Mouse (Mus musculus) kidney, postnatal 0 days (tissue): Measurements from ENCODE around the gene Rrnad1. TPM values are rescaled to one million over a fixed set of nuclear protein-coding genes. Genes with fewer than 3 reads are reported as not detected.
A peak's percentile ranks its signal among the peaks of the same experiment; 100 is the strongest.
"Not testable (repeated sequence)": the region's sequence is repeated elsewhere in the genome, so short reads cannot be mapped to it uniquely, and the experiment has no call there.

Source experiments
- ATAC-seq: fragments of 200-750 bp; cut with Nextera tagmentation; replicated peaks from 2 replicates; pipeline ENCODE4 v1.8.0; 2017; ENCODE audit warnings: low read depth, moderate number of reproducible peaks, moderate TSS enrichment, moderate library complexity; ENCODE audit not compliant: low FRiP score
- DNase-seq: peaks from one replicate; pipeline ENCODE4 v3.0.0-alpha.2; 2016; ENCODE audit warnings: low spot score
- H3K27ac ChIP-seq: fragments of 300-500 bp; sonication (generic); 2 replicates; pipeline ENCODE4 v1.5.1; 2014; ENCODE audit warnings: mild to moderate bottlenecking
- H3K27me3 ChIP-seq: fragments of 300-500 bp; sonication (generic); 2 replicates; pipeline ENCODE4 v1.6.1; 2014; ENCODE audit warnings: low read length, mixed read lengths; ENCODE audit not compliant: insufficient read depth
- H3K36me3 ChIP-seq: fragments of 300-500 bp; sonication (generic); 2 replicates; pipeline ENCODE4 v1.6.1; 2014; ENCODE audit warnings: low read length, mixed read lengths; ENCODE audit not compliant: insufficient read depth
- H3K4me1 ChIP-seq: fragments of 300-500 bp; sonication (generic); replicated peaks from 2 replicates; pipeline ENCODE4 v1.6.1; 2014; ENCODE audit warnings: antibody characterized with exemption, low read length, mixed read lengths; ENCODE audit not compliant: insufficient read depth
- H3K4me2 ChIP-seq: fragments of 300-500 bp; sonication (generic); 2 replicates; pipeline ENCODE4 v1.6.1; 2014; ENCODE audit warnings: mild to moderate bottlenecking, low read length, moderate library complexity, mixed read lengths
- H3K4me3 ChIP-seq: fragments of 300-500 bp; sonication (generic); replicated peaks from 2 replicates; pipeline ENCODE4 v1.5.1; 2014; ENCODE audit warnings: low read depth, low read length
- H3K9ac ChIP-seq: fragments of 300-500 bp; sonication (generic); 2 replicates; pipeline ENCODE4 v1.6.1; 2014; ENCODE audit warnings: low read depth, low read length
- H3K9me3 ChIP-seq: fragments of 300-500 bp; sonication (generic); replicated peaks from 2 replicates; pipeline ENCODE4 v1.6.1; 2016; ENCODE audit warnings: low read length, inconsistent platforms, mixed read lengths
- CTCF ChIP-seq: IDR thresholded peaks from 2 replicates; pipeline ENCODE4 v1.5.1; 2016; ENCODE audit warnings: antibody characterized with exemption, low read depth, mild to moderate bottlenecking, moderate library complexity
- WGBS: fragments of 180-500 bp; shearing (Covaris S2); extraction: QIAGEN DNeasy Blood & Tissue Kit; methylation state at CpG from one replicate; pipeline ENCODE4 v1.1.7; 2014; 5-methylcytosine and 5-hydroxymethylcytosine counted together
- polyA plus RNA-seq: library from polyadenylated mRNA; unstranded; fragments of >200 nt; fragmentation: Nextera tagmentation; extraction: Ambion mirVana; gene quantifications from 2 replicates; pipeline ENCODE4 v1.2.1, GENCODE M21; 2015

Rrnad1 gene
- polyA plus RNA-seq, 1 experiment from 2014 or later = 12.3 TPM

DNA sequence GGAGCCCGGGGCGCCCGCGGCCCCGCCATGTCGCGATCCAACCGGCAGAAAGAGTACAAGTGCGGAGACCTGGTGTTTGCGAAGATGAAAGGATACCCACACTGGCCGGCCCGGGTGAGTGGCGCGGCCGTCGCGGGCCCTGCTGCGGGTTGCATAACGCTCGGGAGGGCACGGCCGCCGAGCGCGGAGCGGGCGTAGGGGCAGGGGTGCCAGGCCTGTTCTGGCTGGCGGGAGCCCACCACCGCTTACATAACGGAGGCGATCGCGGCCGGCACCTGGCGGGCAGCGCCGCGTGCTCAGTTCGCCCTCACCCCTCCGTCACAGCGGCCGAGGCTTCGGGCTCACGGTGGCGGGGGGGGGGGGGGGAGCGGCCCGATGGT lies 23.9 kb downstream of the Rrnad1 start:
- H3K36me3 ChIP-seq = no peaks in the 10 kb centered on the region
- TF ChIP-seq CTCF = no peak
- H3K9ac ChIP-seq = peak overlapping the region; percentile 89
- 0% methylated on average over 32 of the region's 47 CpGs for WGBS
- no peaks in the 10 kb centered on the region for H3K27me3 ChIP-seq
- H3K4me1 ChIP-seq = peaks cover 34% of the 10 kb centered on the region
- H3K4me2 ChIP-seq = peak overlapping the region; percentile 59
- peak overlapping the region; percentile 83 for H3K4me3 ChIP-seq
- H3K27ac ChIP-seq = peak overlapping the region; percentile 96
- ATAC-seq = peak; percentile 10; the same call in 1 of the 2 replicates
- peak; percentile 45 for DNase-seq
- no peaks in the 10 kb centered on the region for H3K9me3 ChIP-seq

DNA sequence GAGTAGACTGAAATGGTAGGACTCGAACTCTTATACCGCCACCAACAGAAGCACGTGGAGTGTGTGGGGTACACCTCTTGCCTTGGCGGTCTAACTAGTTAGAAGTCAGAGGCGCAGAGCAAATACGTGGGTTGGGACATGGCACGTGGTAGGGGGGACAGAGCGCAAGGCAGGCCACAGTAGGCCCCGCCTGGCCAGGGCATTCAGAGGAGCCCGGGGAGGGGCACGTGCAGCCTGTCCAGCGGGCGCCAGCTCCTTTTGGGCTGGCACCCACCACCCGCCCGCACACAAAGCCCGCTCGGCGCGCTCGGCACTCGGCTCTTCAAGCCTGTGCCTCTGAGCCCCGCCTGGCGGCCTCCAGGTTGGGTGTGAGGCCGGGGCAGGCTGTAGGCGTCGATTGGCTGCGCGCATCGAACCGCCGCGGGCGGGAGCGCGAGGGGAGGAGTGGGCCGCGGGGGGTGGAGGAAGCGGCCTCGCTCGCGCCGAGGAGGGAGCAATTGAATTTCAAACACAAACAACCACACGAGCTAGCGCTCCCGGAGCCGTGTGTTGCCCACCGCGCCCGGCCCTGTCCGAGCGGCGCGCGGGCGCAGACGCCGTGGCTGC lies 24.5 kb downstream of the Rrnad1 start, which contains the start of gene Hdgf:
Gene Hdgf, plus strand, starts transcription at position 442 of the 606 bp plus-strand sequence.
- DNase-seq (peak; percentile 97), ATAC-seq (peak; percentile 95)
- Histone ChIP-seq H3K27ac (peak within 1 kb of the TSS; percentile 96), H3K4me1 (peaks cover 30% of the 10 kb centered on the region), H3K27me3 (no peaks in the 10 kb centered on the region), H3K9me3 (no peaks in the 10 kb centered on the region), H3K4me2 (peak within 1 kb of the TSS; percentile 59), H3K9ac (peak within 1 kb of the TSS; percentile 89), H3K36me3 (no peaks in the 10 kb centered on the region), H3K4me3 (peak within 1 kb of the TSS; percentile 83)
- 1% methylated on average over 50 of the region's 57 CpGs for WGBS
- peak; percentile 61 for TF ChIP-seq CTCF

DNA sequence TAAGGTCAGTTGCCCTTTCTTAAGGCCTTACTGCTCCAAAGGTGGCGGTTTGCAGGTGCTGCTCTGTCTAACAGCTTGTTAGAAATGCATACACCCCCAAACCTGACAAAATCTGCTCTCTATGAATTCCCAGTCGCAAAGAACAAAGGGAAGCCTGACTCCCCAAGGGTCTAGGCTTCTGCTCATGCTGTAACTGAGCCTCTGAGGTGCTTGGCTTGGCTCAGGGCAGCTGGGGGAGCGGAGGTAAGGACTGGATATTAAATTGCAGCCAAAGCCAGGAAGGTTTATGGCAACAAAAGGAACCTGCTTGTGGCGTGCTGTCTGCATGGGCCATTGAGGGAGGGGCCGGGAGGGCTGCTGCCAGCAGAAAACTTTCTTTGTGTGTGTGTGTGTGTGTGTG lies 26.7 kb downstream of the Rrnad1 start:
- ATAC-seq (no peak), DNase-seq (peak; percentile 68)
- no peak overlapping the region for H3K4me3 ChIP-seq
- peaks cover 14% of the 10 kb centered on the region for H3K4me1 ChIP-seq
- no peak for TF ChIP-seq CTCF
- H3K4me2 ChIP-seq = no peak overlapping the region
- H3K36me3 ChIP-seq = no peaks in the 10 kb centered on the region
- H3K9ac ChIP-seq = no peak overlapping the region
- H3K27ac ChIP-seq = no peak overlapping the region
- H3K9me3 ChIP-seq = no peaks in the 10 kb centered on the region
- WGBS = 32% methylated on average over 5 of the region's 5 CpGs
- no peaks in the 10 kb centered on the region for H3K27me3 ChIP-seq

- WGBS = 81% methylated on average over 6 of the region's 6 CpGs
- not testable (repeated sequence) for H3K9me3 ChIP-seq, DNase-seq, ATAC-seq, H3K4me2 ChIP-seq, H3K4me3 ChIP-seq, H3K27me3 ChIP-seq, H3K36me3 ChIP-seq, H3K9ac ChIP-seq, H3K27ac ChIP-seq, H3K4me1 ChIP-seq
Observed at GRCm38 (mm10) chr3:87901959-87902358, 28.6 kb downstream of the Rrnad1 start.

DNA sequence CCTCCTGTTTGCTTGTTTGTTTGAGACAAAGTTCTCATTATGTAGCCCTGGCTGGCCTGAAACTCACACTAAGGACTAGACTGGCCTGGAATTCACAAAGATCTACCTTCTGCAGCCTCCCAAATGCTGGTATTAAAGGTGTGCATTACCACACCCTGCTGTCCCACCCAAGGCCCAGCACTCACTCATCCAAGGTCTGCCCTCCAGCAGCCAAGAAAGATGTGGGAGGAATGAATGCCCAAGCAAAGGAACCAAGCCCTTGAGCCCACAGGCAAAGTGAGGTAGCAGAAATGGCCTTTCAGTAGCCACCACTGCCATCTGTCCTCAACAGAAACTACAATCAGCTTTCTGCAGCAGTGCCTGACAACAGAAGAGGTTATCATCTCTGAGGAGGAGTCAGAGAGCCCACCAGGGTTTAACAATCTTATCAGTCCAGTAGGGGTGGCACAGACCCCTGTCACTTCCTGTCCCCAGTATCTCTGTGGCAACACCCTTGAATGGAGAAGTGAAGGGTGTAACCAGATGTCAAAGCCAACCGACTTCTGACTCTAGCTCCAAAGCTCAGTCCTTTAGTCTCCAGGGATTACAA lies 29.4 kb downstream of the Rrnad1 start:
- Histone ChIP-seq H3K4me1 (no peaks in the 10 kb centered on the region), H3K9me3 (no peaks in the 10 kb centered on the region), H3K27me3 (no peaks in the 10 kb centered on the region), H3K4me3 (no peak overlapping the region), H3K36me3 (no peaks in the 10 kb centered on the region), H3K9ac (no peak overlapping the region), H3K4me2 (no peak overlapping the region), H3K27ac (no peak overlapping the region)
- WGBS = 32% methylated on average over 1 of the region's 1 CpGs
- TF ChIP-seq CTCF = no peak
- DNase-seq = no peak
- no peak for ATAC-seq

GRCm38 (mm10) chr3:87899776-87900175 lies 30.7 kb downstream of the Rrnad1 start:
- Histone ChIP-seq H3K27ac (no peak overlapping the region), H3K9ac (no peak overlapping the region), H3K27me3 (no peaks in the 10 kb centered on the region), H3K4me3 (no peak overlapping the region), H3K9me3 (no peaks in the 10 kb centered on the region), H3K4me2 (no peak overlapping the region), H3K4me1 (no peaks in the 10 kb centered on the region), H3K36me3 (no peaks in the 10 kb centered on the region)
- WGBS = 73% methylated on average over 3 of the region's 3 CpGs
- TF ChIP-seq CTCF = no peak
- ATAC-seq = no peak
- DNase-seq = no peak
